Mouse (Mus musculus) forebrain, embryonic 16.5 days (tissue): ENCODE results near the gene Rab11fip4. TPM values are rescaled to one million over a fixed set of nuclear protein-coding genes. Genes with fewer than 3 reads are reported as not detected.
A peak's percentile ranks its signal among the peaks of the same experiment; 100 is the strongest.

Experiments used
- ATAC-seq: fragments of 200-750 bp; cut with Nextera tagmentation; 2 replicates; pipeline ENCODE4 v1.8.0; 2017; ENCODE audit warnings: mild to moderate bottlenecking, moderate library complexity
- H3K27ac ChIP-seq: fragments of 300-500 bp; sonication (generic); 2 replicates; pipeline ENCODE4 v1.5.1; 2014; ENCODE audit warnings: low read length, control low read depth
- H3K27me3 ChIP-seq: fragments of 300-500 bp; sonication (generic); replicated peaks from 2 replicates; pipeline ENCODE4 v1.6.1; 2014; ENCODE audit warnings: low read length; ENCODE audit not compliant: control insufficient read depth, insufficient read depth
- H3K36me3 ChIP-seq: fragments of 300-500 bp; sonication (generic); 2 replicates; pipeline ENCODE4 v1.6.1; 2014; ENCODE audit not compliant: control insufficient read depth, insufficient read depth
- H3K4me1 ChIP-seq: fragments of 300-500 bp; sonication (generic); replicated peaks from 2 replicates; pipeline ENCODE4 v1.6.1; 2014; ENCODE audit warnings: low read length; ENCODE audit not compliant: control insufficient read depth, insufficient read depth
- H3K4me2 ChIP-seq: fragments of 300-500 bp; sonication (generic); 2 replicates; pipeline ENCODE4 v1.6.1; 2014; ENCODE audit warnings: mild to moderate bottlenecking, low read length, control low read depth
- H3K4me3 ChIP-seq: fragments of 300-500 bp; sonication (generic); replicated peaks from 2 replicates; pipeline ENCODE4 v1.5.1; 2014; ENCODE audit warnings: mild to moderate bottlenecking, low read length, control low read depth
- H3K9ac ChIP-seq: fragments of 300-500 bp; sonication (generic); replicated peaks from 2 replicates; pipeline ENCODE4 v1.6.1; 2014; ENCODE audit warnings: low read depth, low read length, control low read depth
- H3K9me3 ChIP-seq: fragments of 300-500 bp; sonication (generic); 2 replicates; pipeline ENCODE4 v1.6.1; 2016; ENCODE audit warnings: low read length; ENCODE audit not compliant: control insufficient read depth
- WGBS: fragments of 180-500 bp; shearing (Covaris S2); extraction: QIAGEN DNeasy Blood & Tissue Kit; methylation state at CpG from one replicate; pipeline ENCODE4 v1.1.7; 2014; 5-methylcytosine and 5-hydroxymethylcytosine counted together
- polyA plus RNA-seq: library from polyadenylated mRNA; unstranded; fragments of >200 nt; fragmentation: Nextera tagmentation; extraction: Ambion mirVana; gene quantifications from 2 replicates; pipeline ENCODE4 v1.2.1, GENCODE M21; 2015

The Rab11fip4 gene
- polyA plus RNA-seq, 1 experiment from 2014 or later, result 31.6 TPM

DNA sequence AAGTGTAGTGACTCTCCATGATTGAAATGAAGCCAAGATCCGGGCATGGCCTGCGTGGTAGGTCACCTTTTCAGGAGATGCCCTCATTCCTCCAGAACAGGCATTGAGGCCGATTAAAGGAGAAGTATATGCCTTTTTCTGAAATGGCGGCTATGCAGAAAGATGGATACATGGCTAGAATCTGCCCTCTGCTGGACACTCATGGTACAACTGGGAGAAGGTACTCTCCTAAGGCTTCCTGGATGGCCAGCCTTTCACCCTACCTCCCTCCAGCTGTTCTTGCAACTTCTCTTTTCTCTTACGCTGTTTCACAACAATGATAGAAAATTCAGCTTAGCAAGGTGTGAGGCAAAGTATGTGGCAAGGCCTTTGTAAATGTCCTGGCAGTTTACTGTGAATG is 13.3 kb upstream of the Rab11fip4 start:
- no peaks in the 10 kb centered on the region for H3K9me3 ChIP-seq
- peaks cover 11% of the 10 kb centered on the region for H3K36me3 ChIP-seq
- no peaks in the 10 kb centered on the region for H3K4me1 ChIP-seq
- no peak overlapping the region for H3K4me3 ChIP-seq
- WGBS, result 44% methylated on average over 5 of the region's 5 CpGs
- no peak overlapping the region for H3K4me2 ChIP-seq
- no peaks in the 10 kb centered on the region for H3K27me3 ChIP-seq
- H3K27ac ChIP-seq, result no peak overlapping the region
- H3K9ac ChIP-seq, result no peak overlapping the region
- 0 out of 2 replicates have a peak, but pooled peaks have one; percentile 43 for ATAC-seq

DNA sequence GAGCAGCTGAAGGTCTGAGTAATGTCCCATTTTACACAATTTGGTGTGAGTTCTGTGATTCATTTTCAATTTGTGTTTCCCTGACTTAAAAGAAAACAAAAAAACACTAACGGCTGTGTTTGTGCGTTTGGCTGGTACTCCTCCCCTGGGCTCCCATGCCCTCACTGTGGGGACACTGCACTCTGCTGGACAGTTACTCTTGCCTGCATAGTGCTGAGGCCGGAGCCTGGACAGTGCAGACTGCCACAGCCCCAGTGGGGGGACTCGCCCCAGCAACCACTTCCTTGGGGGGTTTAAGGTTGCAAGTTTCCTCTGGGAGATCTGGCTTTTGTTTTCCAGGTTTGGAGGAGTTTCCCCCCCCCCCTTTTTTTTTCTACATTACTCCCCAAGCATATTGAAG is 10.4 kb upstream of the Rab11fip4 start:
- no peak overlapping the region for H3K27ac ChIP-seq
- H3K4me1 ChIP-seq, result no peaks in the 10 kb centered on the region
- no peaks in the 10 kb centered on the region for H3K9me3 ChIP-seq
- H3K27me3 ChIP-seq, result no peaks in the 10 kb centered on the region
- peaks cover 8% of the 10 kb centered on the region for H3K36me3 ChIP-seq
- no peak for ATAC-seq
- no peak overlapping the region for H3K4me2 ChIP-seq
- 52% methylated on average over 4 of the region's 4 CpGs for WGBS
- H3K4me3 ChIP-seq, result no peak overlapping the region
- no peak overlapping the region for H3K9ac ChIP-seq

DNA sequence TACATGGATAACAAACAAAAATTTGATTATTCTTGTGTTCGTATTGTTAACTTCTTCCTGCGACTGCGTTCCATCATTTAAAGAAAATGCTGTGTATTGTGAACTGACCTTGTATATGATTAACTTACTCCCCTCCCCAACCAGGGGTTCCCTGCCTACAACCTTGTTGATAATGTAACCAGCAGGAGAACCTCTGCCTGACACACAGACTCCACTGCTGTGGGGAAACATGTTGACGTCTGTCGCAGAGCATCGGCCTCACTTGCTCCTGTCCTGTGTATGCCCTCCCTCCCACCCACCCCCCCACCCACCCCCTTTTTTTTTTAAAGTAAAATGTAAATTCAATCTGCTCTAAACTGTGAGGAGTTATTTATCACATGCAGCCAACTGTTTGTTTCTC is 9.8 kb upstream of the Rab11fip4 start:
- ATAC-seq, result no peak
- no peaks in the 10 kb centered on the region for H3K4me1 ChIP-seq
- peaks cover 8% of the 10 kb centered on the region for H3K36me3 ChIP-seq
- no peaks in the 10 kb centered on the region for H3K9me3 ChIP-seq
- H3K27ac ChIP-seq, result no peak overlapping the region
- H3K4me2 ChIP-seq, result no peak overlapping the region
- no peaks in the 10 kb centered on the region for H3K27me3 ChIP-seq
- no peak overlapping the region for H3K9ac ChIP-seq
- 94% methylated on average over 6 of the region's 6 CpGs for WGBS
- H3K4me3 ChIP-seq, result no peak overlapping the region

DNA sequence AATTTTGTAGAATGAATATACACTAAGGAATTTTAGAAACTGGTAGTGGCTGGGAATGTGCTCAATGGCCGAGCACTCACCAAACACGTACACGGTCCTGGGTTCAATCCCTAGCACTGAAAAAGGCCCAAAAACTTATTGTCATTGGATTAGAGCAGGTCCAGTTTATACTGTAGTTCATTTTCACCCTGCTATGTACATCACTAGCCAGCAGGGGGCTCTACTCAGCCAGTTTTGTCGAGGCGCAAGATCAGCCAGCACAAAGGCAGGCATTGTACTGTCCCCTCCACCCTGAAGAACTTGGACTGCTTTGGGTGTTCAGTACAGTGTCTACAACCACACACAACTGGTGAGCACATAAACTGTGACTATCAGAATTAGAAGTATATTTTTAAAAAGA is 6.8 kb upstream of the Rab11fip4 start:
- 4% methylated on average over 5 of the region's 5 CpGs for WGBS
- Histone ChIP-seq H3K4me3 (no peak overlapping the region), H3K27me3 (no peaks in the 10 kb centered on the region), H3K36me3 (0 out of 2 replicates have a peak, but pooled peaks cover 3% of the 10 kb centered on the region), H3K9ac (no peak overlapping the region), H3K9me3 (no peaks in the 10 kb centered on the region), H3K4me1 (no peaks in the 10 kb centered on the region), H3K4me2 (no peak overlapping the region), H3K27ac (no peak overlapping the region)
- peak; percentile 84 for ATAC-seq

DNA sequence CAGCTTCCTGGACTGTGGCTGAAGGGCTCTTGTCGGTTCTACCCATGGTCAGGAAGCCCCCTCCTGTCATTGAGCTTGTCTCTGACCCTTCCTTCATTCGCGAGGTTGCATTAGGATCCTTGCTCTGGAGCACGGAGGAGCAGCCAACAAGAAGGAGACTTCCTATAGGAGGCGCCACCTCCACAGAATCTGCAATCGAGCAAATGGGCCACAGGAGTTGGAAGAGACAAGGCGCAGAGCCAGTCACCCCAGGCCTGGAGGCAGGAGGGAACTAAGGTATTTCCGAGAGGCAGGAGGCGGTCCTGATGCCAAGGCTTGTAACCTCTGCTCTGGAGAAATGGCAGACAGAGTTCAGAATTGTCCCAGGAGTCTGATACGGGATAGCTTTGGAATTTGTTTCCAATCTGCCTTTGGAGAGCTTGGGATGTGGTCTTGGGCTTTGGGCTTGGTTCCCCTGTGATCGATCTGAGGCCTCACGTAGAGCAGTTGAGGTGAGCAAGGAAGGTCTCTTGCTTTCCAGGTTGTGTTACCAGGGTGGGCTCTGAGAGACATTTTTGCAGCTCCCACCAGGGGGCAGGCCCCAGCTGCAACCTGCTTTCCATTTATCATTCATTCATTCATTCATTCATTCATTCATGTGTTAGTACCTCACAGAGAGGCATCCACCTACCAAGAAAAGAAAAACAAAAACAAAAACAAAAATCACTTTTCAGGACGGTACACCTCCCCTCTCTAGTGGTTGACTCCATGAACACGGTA is 1.5 kb upstream of the Rab11fip4 start:
- no peaks in the 10 kb centered on the region for H3K27me3 ChIP-seq
- H3K27ac ChIP-seq, result no peak overlapping the region
- H3K36me3 ChIP-seq, result no peaks in the 10 kb centered on the region
- H3K4me2 ChIP-seq, result no peak overlapping the region
- H3K9me3 ChIP-seq, result no peaks in the 10 kb centered on the region
- H3K4me3 ChIP-seq, result no peak overlapping the region
- no peak for ATAC-seq
- WGBS, result 56% methylated on average over 14 of the region's 14 CpGs
- H3K4me1 ChIP-seq, result peaks cover 30% of the 10 kb centered on the region
- H3K9ac ChIP-seq, result no peak overlapping the region

GRCm38 (mm10) chr11:79591591-79591975 is 571 bp downstream of the Rab11fip4 start:
- Histone ChIP-seq H3K9ac (peak overlapping the region; percentile 95), H3K27ac (peak overlapping the region; percentile 82), H3K4me3 (peak overlapping the region; percentile 79), H3K36me3 (no peaks in the 10 kb centered on the region), H3K4me2 (peak overlapping the region; percentile 76), H3K4me1 (peaks cover 30% of the 10 kb centered on the region), H3K9me3 (no peaks in the 10 kb centered on the region), H3K27me3 (no peaks in the 10 kb centered on the region)
- 12% methylated on average over 5 of the region's 5 CpGs for WGBS
- peak; percentile 45 for ATAC-seq

- no peaks in the 10 kb centered on the region for H3K36me3 ChIP-seq
- ATAC-seq, result no peak
- WGBS, result 33% methylated on average over 11 of the region's 11 CpGs
- H3K9ac ChIP-seq, result no peak overlapping the region
- peaks cover 30% of the 10 kb centered on the region for H3K4me1 ChIP-seq
- H3K4me3 ChIP-seq, result no peak overlapping the region
- H3K4me2 ChIP-seq, result peak overlapping the region; percentile 76
- H3K27ac ChIP-seq, result no peak overlapping the region
- H3K9me3 ChIP-seq, result no peaks in the 10 kb centered on the region
- no peaks in the 10 kb centered on the region for H3K27me3 ChIP-seq
These were observed 2.5 kb downstream of the Rab11fip4 start for GRCm38 (mm10) chr11:79593495-79593894.

DNA sequence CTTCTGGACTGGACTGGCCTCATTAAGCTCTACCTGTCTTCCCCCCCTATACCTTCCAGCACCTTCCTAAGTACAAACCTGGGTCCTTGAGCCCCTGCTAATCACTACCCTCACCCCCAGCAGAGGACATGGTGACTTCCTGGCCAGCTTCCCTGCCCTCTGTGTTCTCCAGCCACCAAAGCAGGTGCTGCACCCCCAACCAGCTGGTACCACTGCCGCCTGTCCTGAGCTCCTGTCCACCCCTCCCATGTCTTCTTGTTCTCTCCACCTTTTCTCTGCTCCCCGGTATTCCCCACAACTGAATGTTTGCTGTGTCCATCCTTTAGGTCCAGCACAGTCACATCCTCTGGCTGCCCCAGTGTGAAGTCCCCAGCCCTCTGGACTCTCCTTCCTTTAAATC is 19.4 kb downstream of the Rab11fip4 start:
- Histone ChIP-seq H3K4me2 (no peak overlapping the region), H3K27me3 (no peaks in the 10 kb centered on the region), H3K9me3 (no peaks in the 10 kb centered on the region), H3K36me3 (no peaks in the 10 kb centered on the region), H3K27ac (no peak overlapping the region), H3K4me3 (no peak overlapping the region), H3K9ac (no peak overlapping the region), H3K4me1 (peaks cover 22% of the 10 kb centered on the region)
- no peak for ATAC-seq
- WGBS, result 43% methylated on average over 2 of the region's 2 CpGs

- no peak overlapping the region for H3K4me2 ChIP-seq
- 11% methylated on average over 13 of the region's 13 CpGs for WGBS
- no peak overlapping the region for H3K9ac ChIP-seq
- H3K27ac ChIP-seq, result no peak overlapping the region
- H3K9me3 ChIP-seq, result no peaks in the 10 kb centered on the region
- H3K27me3 ChIP-seq, result no peaks in the 10 kb centered on the region
- H3K4me3 ChIP-seq, result no peak overlapping the region
- H3K36me3 ChIP-seq, result no peaks in the 10 kb centered on the region
- ATAC-seq, result peak; percentile 55
- peaks cover 22% of the 10 kb centered on the region for H3K4me1 ChIP-seq
These were observed 20.1 kb downstream of the Rab11fip4 start for GRCm38 (mm10) chr11:79611011-79611666.
